Mouse (Mus musculus) neutrophil, adult 59 days (primary cell): ENCODE measurements around the gene Grk1. TPM values are rescaled to one million over a fixed set of nuclear protein-coding genes. Genes with fewer than 3 reads are reported as not detected.

ENCODE experiments used
- total RNA-seq, 2 experiments: library from RNA; stranded (reverse); gene quantifications; 1 replicate in 1 of 2; 2 replicates in 1 of 2; pipeline ENCODE4 v1.2.4; 2023

Grk1 gene
- total RNA-seq, result under 1 TPM; 0.09 TPM

DNA sequence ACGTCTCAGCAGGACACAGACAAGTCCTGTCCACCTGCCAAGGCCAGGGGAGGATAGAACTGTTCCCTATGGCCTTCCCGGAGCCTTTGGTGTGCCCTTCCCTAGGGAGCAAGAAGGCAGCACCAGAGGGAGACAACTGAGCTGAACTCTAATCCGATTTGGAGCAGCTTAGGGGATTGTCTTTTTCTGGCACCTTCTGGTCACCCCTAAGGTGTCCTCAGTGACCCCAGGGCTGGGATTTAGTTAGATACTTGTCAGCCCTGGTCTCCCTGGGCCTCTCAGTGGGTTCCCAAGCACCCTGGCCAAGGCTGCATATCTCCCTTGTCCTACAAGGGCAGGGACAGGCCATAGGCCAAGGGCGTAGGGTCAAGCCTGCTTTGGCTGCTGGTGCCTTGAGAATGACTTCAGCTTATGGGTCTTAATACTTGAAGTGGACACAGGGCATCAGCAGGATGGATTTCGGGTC lies at the start of gene Grk1:
TSS of gene Grk1 (plus strand) at position 416 of the 466 bp plus-strand sequence.

DNA sequence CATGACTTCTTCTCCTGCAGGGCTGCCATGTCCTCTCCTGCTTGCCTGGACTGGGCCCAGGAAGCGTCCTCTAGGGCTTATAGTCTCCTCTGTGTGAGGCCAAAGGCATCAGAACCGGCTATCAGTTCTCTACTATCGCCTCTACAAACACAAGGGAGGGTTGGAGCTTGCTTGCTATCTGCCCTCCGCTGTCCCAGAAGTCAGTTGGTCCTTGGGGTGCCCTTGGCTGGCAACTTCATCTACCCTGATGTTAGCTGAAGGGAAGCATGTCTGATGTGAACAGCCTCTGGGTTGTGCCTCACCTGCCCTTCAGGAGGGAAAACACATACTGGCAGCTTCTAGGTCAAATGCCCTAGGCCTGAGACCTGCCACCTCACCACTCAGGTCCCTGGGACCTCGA lies 8.2 kb upstream of the Grk1 start, which contains the start of gene Atp4b:
TSS of gene Atp4b (minus strand) at position 101 of the 400 bp plus-strand sequence.

DNA sequence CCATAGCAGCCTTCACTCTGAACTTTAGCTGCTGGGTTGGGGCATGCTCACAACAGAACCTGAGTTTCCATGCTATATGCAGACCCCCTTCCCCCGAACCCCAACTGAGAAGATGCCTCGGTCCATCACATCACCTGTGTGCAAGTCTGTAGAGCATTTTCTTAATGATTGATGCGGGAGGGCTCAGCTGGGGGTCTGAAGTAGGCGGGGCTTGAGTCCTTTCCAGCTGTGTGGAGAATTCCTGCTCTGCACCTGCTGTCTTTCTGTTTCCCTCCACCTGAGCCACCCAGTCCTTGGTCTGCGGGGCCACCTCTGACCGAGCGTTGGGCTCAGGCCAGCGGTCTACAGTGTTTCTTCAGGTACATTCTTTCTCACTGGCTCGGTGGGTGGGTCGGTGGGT lies 30.0 kb downstream of the Grk1 start, which contains the start of gene Tmem255b:
TSS of gene Tmem255b (plus strand) at position 301 of the 400 bp plus-strand sequence.

Other genes with a start within 250 kb of the Grk1 start
- 100 to 1,000 TPM; 295 to 392 TPM for gene Lamp1, start 245.9 kb upstream of the Grk1 start, total RNA-seq
- gene Grtp1, start 204.5 kb upstream of the Grk1 start, total RNA-seq, result under 1 TPM; 0.26 to 0.36 TPM
- gene Adprhl1, start 150.9 kb upstream of the Grk1 start, total RNA-seq, result not detected
- 1 to 10 TPM; 9.3 to 10.0 TPM for gene Dcun1d2, start 117.0 kb upstream of the Grk1 start, total RNA-seq
- 10 to 100 TPM; 44.0 to 48.5 TPM for gene Tmco3, start 116.9 kb upstream of the Grk1 start, total RNA-seq
- gene Tfdp1, start 66.3 kb upstream of the Grk1 start, total RNA-seq, result 100 to 1,000 TPM; 172 to 199 TPM
- gene Atp4b, start 8.3 kb upstream of the Grk1 start, total RNA-seq, result under 1 TPM in 1 of 2 experiments, not detected in 1; 0.71 TPM
- not detected for gene Tmem255b, start 30.1 kb downstream of the Grk1 start, total RNA-seq
- gene Gas6, start 89.4 kb downstream of the Grk1 start, total RNA-seq, result 1 to 10 TPM in 1 of 2 experiments, under 1 TPM in 1; 0.67 to 1.2 TPM
- gene 1700029H14Rik, start 157.4 kb downstream of the Grk1 start, total RNA-seq, result 1 to 10 TPM; 2.4 to 2.9 TPM